Mouse (Mus musculus): ENCODE results near the gene Ctsl.

The Ctsl gene

GRCm38 (mm10) chr13:64311266-64311665 is 59.4 kb downstream of the Ctsl start:
- no peak for DNase-seq

- DNase-seq: no peak
These were observed 60.1 kb downstream of the Ctsl start for GRCm38 (mm10) chr13:64310585-64310984.

GRCm38 (mm10) chr13:64309842-64310241 is 60.8 kb downstream of the Ctsl start:
- no peak for DNase-seq

All from kidney, postnatal 14 days (tissue).